Mouse (Mus musculus) embryonic fibroblast, embryonic 13.5 days (primary cell): ENCODE data around the gene Prn.

Experiments
- CTCF ChIP-seq: IDR thresholded peaks from 2 replicates; pipeline ENCODE4 v1.5.1; 2011; ENCODE audit warnings: mild to moderate bottlenecking, control low read depth, low read length, moderate library complexity, borderline replicate concordance; ENCODE audit not compliant: insufficient read depth
- POLR2A ChIP-seq: IDR thresholded peaks from 2 replicates; pipeline ENCODE4 v1.6.1; 2011; ENCODE audit warnings: low read depth, mild to moderate bottlenecking, control low read depth, low read length, moderate library complexity

DNA sequence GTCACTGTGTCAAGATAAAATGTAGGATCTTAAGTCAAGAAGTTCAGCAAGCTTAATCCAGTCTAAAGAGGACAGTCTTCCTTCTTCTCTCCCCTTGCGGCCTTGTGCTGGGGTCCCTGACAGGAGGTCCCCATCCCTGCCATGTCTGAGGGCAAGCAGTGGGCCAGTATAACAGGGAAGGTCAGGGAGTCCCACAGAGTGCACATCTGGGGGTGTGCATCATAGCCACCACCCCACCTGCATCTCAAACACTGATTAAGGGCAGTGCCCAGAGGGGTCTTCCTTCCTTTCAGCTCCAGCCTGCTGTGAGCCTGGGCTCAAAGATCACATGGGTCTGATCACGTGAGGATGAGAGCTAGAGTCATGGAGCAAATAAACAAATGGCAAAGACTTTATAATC is 51.9 kb downstream of the Prn start:
- TF ChIP-seq POLR2A (no peak), CTCF (no peak)
